Mouse (Mus musculus) MEL (cell line): Measurements from ENCODE around the gene Zfp68. TPM values are rescaled to one million over a fixed set of nuclear protein-coding genes. Genes with fewer than 3 reads are reported as not detected.

Source experiments
- DNase-seq: peaks from one replicate; pipeline ENCODE4 v3.0.0; 2011; ENCODE audit warnings: low read depth, low spot score
- H3K27ac ChIP-seq: 2 replicates; pipeline ENCODE4 v1.5.1; 2012; ENCODE audit warnings: low read depth, mild to moderate bottlenecking, control low read depth, low read length, moderate library complexity; ENCODE audit not compliant: control insufficient read depth
- H3K27me3 ChIP-seq, 2 experiments: fragments of 150-350 bp in 1 of 2; sonication (generic) in 1 of 2; 2 replicates each; pipeline ENCODE4 v1.6.1; 2012; ENCODE audit warnings: low read length in 2 of 2, mild to moderate bottlenecking in 2 of 2, improper control_type of control experiment in 1 of 2, moderate library complexity in 1 of 2; ENCODE audit not compliant: insufficient read depth in 2 of 2, control insufficient read depth in 1 of 2
- H3K36me3 ChIP-seq, 2 experiments: 2 replicates each; pipeline ENCODE4 v1.6.1; 2012 to 2014; ENCODE audit warnings: low read length in 2 of 2, improper control_type of control experiment in 1 of 2, inconsistent platforms in 1 of 2, mild to moderate bottlenecking in 1 of 2; ENCODE audit not compliant: insufficient read depth in 2 of 2, control insufficient read depth in 1 of 2
- H3K4me1 ChIP-seq, 2 experiments: fragments of 150-350 bp in 1 of 2; sonication (generic) in 1 of 2; 2 replicates each; pipeline ENCODE4 v1.6.1; 2012; ENCODE audit warnings: low read length in 2 of 2, improper control_type of control experiment in 1 of 2, mild to moderate bottlenecking in 1 of 2; ENCODE audit not compliant: insufficient read depth in 2 of 2, control insufficient read depth in 1 of 2
- H3K4me3 ChIP-seq, 2 experiments: fragments of 150-350 bp in 1 of 2; sonication (generic) in 1 of 2; 2 replicates each; pipeline ENCODE4 v1.5.1; 2012; ENCODE audit warnings: low read depth in 2 of 2, low read length in 2 of 2, mild to moderate bottlenecking in 2 of 2, moderate library complexity in 2 of 2, control low read depth in 1 of 2, improper control_type of control experiment in 1 of 2; ENCODE audit not compliant: control insufficient read depth in 1 of 2, insufficient read depth in 1 of 2
- H3K79me2 ChIP-seq: 2 replicates; pipeline ENCODE4 v1.6.1; 2012; ENCODE audit warnings: mild to moderate bottlenecking, low read length, moderate library complexity; ENCODE audit not compliant: control insufficient read depth, poor library complexity, insufficient read depth
- H3K9ac ChIP-seq: 2 replicates; pipeline ENCODE4 v1.6.1; 2012; ENCODE audit warnings: low read depth, mild to moderate bottlenecking, control low read depth, low read length, moderate library complexity; ENCODE audit not compliant: control insufficient read depth, poor library complexity, severe bottlenecking
- H3K9me3 ChIP-seq: fragments of 150-350 bp; sonication (generic); replicated peaks from 2 replicates; pipeline ENCODE4 v1.6.1; 2012; ENCODE audit warnings: mild to moderate bottlenecking, low read length, improper control_type of control experiment, moderate library complexity; ENCODE audit not compliant: insufficient read depth
- BHLHE40 ChIP-seq: IDR thresholded peaks from 2 replicates; pipeline ENCODE4 v1.6.1; 2012; ENCODE audit warnings: low read depth, mild to moderate bottlenecking, inconsistent platforms, low read length, improper control_type of control experiment, borderline replicate concordance
- CHD1 ChIP-seq: IDR thresholded peaks from 2 replicates; pipeline ENCODE4 v1.6.1; 2012; ENCODE audit warnings: low read depth, mild to moderate bottlenecking, inconsistent platforms, low read length, improper control_type of control experiment
- CTCF ChIP-seq, 3 experiments: IDR thresholded peaks in 2 of 3; conservative IDR thresholded peaks in 1 of 3; 2 replicates each; pipeline ENCODE4 v1.5.1; 2011 to 2012; ENCODE audit warnings: low read length in 3 of 3, low read depth in 2 of 3, mild to moderate bottlenecking in 2 of 3, improper control_type of control experiment in 1 of 3, inconsistent platforms in 1 of 3, mixed read lengths in 1 of 3, moderate library complexity in 1 of 3; ENCODE audit not compliant: control insufficient read depth in 1 of 3, insufficient read depth in 1 of 3, poor library complexity in 1 of 3, severe bottlenecking in 1 of 3
- E2F4 ChIP-seq: IDR thresholded peaks from 2 replicates; pipeline ENCODE4 v1.6.1; 2011; ENCODE audit warnings: low read depth, low read length, improper control_type of control experiment, borderline replicate concordance
- ELF1 ChIP-seq: IDR thresholded peaks from 2 replicates; pipeline ENCODE4 v1.6.1; 2014; ENCODE audit warnings: low read depth, mild to moderate bottlenecking, inconsistent platforms, low read length, improper control_type of control experiment, moderate library complexity
- EP300 ChIP-seq, 2 experiments: IDR thresholded peaks; 2 replicates each; pipeline ENCODE4 v1.6.1; 2011; ENCODE audit warnings: improper control_type of control experiment in 2 of 2, low read length in 2 of 2, low read depth in 1 of 2, mild to moderate bottlenecking in 1 of 2
- ETS1 ChIP-seq: IDR thresholded peaks from 2 replicates; pipeline ENCODE4 v1.6.1; 2012; ENCODE audit warnings: low read depth, mild to moderate bottlenecking, inconsistent platforms, low read length, improper control_type of control experiment, moderate library complexity
- GABPA ChIP-seq: IDR thresholded peaks from 2 replicates; pipeline ENCODE4 v1.6.1; 2012; ENCODE audit warnings: low read depth, mild to moderate bottlenecking, inconsistent platforms, low read length, improper control_type of control experiment, moderate library complexity
- GATA1 ChIP-seq: IDR thresholded peaks from 2 replicates; pipeline ENCODE4 v1.6.1; 2011; ENCODE audit warnings: low read depth, low read length, improper control_type of control experiment
- KAT2A ChIP-seq: conservative IDR thresholded peaks from 2 replicates; pipeline ENCODE4 v1.6.1; 2012; ENCODE audit warnings: low read depth, low read length, improper control_type of control experiment, inconsistent platforms
- MAFK ChIP-seq: IDR thresholded peaks from 2 replicates; pipeline ENCODE4 v1.6.1; 2011; ENCODE audit warnings: low read depth, mild to moderate bottlenecking, low read length, improper control_type of control experiment, borderline replicate concordance
- MAZ ChIP-seq: IDR thresholded peaks from 2 replicates; pipeline ENCODE4 v1.6.1; 2012; ENCODE audit warnings: low read depth, mild to moderate bottlenecking, inconsistent platforms, low read length, improper control_type of control experiment
- MXI1 ChIP-seq: IDR thresholded peaks from 2 replicates; pipeline ENCODE4 v1.6.1; 2011; ENCODE audit warnings: mild to moderate bottlenecking, low read depth, low read length, improper control_type of control experiment
- MYB ChIP-seq: IDR thresholded peaks from 2 replicates; pipeline ENCODE4 v1.6.1; 2011; ENCODE audit warnings: mild to moderate bottlenecking, low read depth, low read length, improper control_type of control experiment
- MYC ChIP-seq: IDR thresholded peaks from 2 replicates; pipeline ENCODE4 v1.6.1; 2011; ENCODE audit warnings: low read depth, mild to moderate bottlenecking, low read length, improper control_type of control experiment, moderate library complexity
- NRF1 ChIP-seq: IDR thresholded peaks from 2 replicates; pipeline ENCODE4 v1.6.1; 2014; ENCODE audit warnings: low read depth, mild to moderate bottlenecking, inconsistent platforms, low read length, improper control_type of control experiment, moderate library complexity; ENCODE audit not compliant: poor library complexity, insufficient read depth, severe bottlenecking
- POLR2A ChIP-seq, 2 experiments: IDR thresholded peaks; 2 replicates each; pipeline ENCODE4 v1.6.1; 2011 to 2012; ENCODE audit warnings: low read length in 2 of 2, mild to moderate bottlenecking in 2 of 2, control low read depth in 1 of 2, improper control_type of control experiment in 1 of 2, low read depth in 1 of 2, moderate library complexity in 1 of 2; ENCODE audit not compliant: control insufficient read depth in 1 of 2, insufficient read depth in 1 of 2, poor library complexity in 1 of 2
- POLR2AphosphoS2 ChIP-seq: IDR thresholded peaks from 2 replicates; pipeline ENCODE4 v1.6.1; 2011; ENCODE audit warnings: low read length, improper control_type of control experiment
- POLR2AphosphoS5 ChIP-seq: IDR thresholded peaks from 2 replicates; pipeline ENCODE4 v1.6.1; 2012; ENCODE audit warnings: low read depth, borderline replicate concordance, mild to moderate bottlenecking, inconsistent platforms, low read length, moderate library complexity, mixed read lengths
- RAD21 ChIP-seq: IDR thresholded peaks from 2 replicates; pipeline ENCODE4 v1.6.1; 2011; ENCODE audit warnings: mild to moderate bottlenecking, low read depth, low read length, improper control_type of control experiment
- RCOR1 ChIP-seq: IDR thresholded peaks from 2 replicates; pipeline ENCODE4 v1.6.1; 2012; ENCODE audit warnings: low read depth, mild to moderate bottlenecking, inconsistent platforms, low read length, improper control_type of control experiment
- SIN3A ChIP-seq: IDR thresholded peaks from 2 replicates; pipeline ENCODE4 v1.6.1; 2012; ENCODE audit warnings: low read length, improper control_type of control experiment, inconsistent platforms
- SMC3 ChIP-seq: IDR thresholded peaks from 2 replicates; pipeline ENCODE4 v1.6.1; 2011; ENCODE audit warnings: low read depth, low read length, improper control_type of control experiment
- TAL1 ChIP-seq: IDR thresholded peaks from 2 replicates; pipeline ENCODE4 v1.6.1; 2012; ENCODE audit warnings: mild to moderate bottlenecking, inconsistent platforms, low read length, moderate library complexity, mixed read lengths
- TBP ChIP-seq: IDR thresholded peaks from 2 replicates; pipeline ENCODE4 v1.8.0; 2011; ENCODE audit warnings: low read depth, low read length, improper control_type of control experiment
- TCF12 ChIP-seq: IDR thresholded peaks from 2 replicates; pipeline ENCODE4 v1.6.1; 2014; ENCODE audit warnings: low read depth, mild to moderate bottlenecking, inconsistent platforms, low read length, improper control_type of control experiment, moderate library complexity
- UBTF ChIP-seq: IDR thresholded peaks from 2 replicates; pipeline ENCODE4 v1.6.1; 2012; ENCODE audit warnings: low read depth, mild to moderate bottlenecking, inconsistent platforms, low read length, improper control_type of control experiment, moderate library complexity, borderline replicate concordance; ENCODE audit not compliant: insufficient read depth
- USF1 ChIP-seq: IDR thresholded peaks from 2 replicates; pipeline ENCODE4 v1.6.1; 2014; ENCODE audit warnings: low read depth, mild to moderate bottlenecking, inconsistent platforms, low read length, improper control_type of control experiment, moderate library complexity
- USF2 ChIP-seq, 2 experiments: IDR thresholded peaks; 2 replicates each; pipeline ENCODE4 v1.6.1; 2011 to 2012; ENCODE audit warnings: improper control_type of control experiment in 2 of 2, low read length in 2 of 2, borderline replicate concordance in 1 of 2, inconsistent platforms in 1 of 2, low read depth in 1 of 2, mild to moderate bottlenecking in 1 of 2; ENCODE audit not compliant: insufficient read depth in 1 of 2
- ZC3H11A ChIP-seq: IDR thresholded peaks from 2 replicates; pipeline ENCODE4 v1.6.1; 2012; ENCODE audit warnings: low read depth, mild to moderate bottlenecking, inconsistent platforms, low read length, improper control_type of control experiment
- ZKSCAN1 ChIP-seq: IDR thresholded peaks from 2 replicates; pipeline ENCODE4 v1.6.1; 2012; ENCODE audit warnings: low read depth, mild to moderate bottlenecking, inconsistent platforms, low read length, improper control_type of control experiment, moderate library complexity
- ZMIZ1 ChIP-seq: IDR thresholded peaks from 2 replicates; pipeline ENCODE4 v1.6.1; 2012; ENCODE audit warnings: low read depth, mild to moderate bottlenecking, inconsistent platforms, low read length, improper control_type of control experiment, moderate library complexity
- ZNF384 ChIP-seq: IDR thresholded peaks from 2 replicates; pipeline ENCODE4 v1.6.1; 2012; ENCODE audit warnings: low read depth, mild to moderate bottlenecking, inconsistent platforms, low read length, improper control_type of control experiment
- polyA plus RNA-seq, 2 experiments: library from polyadenylated mRNA; stranded (reverse) in 1 of 2; unstranded in 1 of 2; fragments of >175 nt in 1 of 2; fragments of >200 nt in 1 of 2; gene quantifications; 2 replicates each; pipeline versions ENCODE4 v1.2.1 to v1.2.4; 2012; ENCODE audit warnings: low replicate concordance in 2 of 2, low read depth in 1 of 2; ENCODE audit not compliant: insufficient read length in 2 of 2, insufficient read depth in 1 of 2, missing spikeins in 1 of 2
- total RNA-seq: library from RNA; depleted of rRNA; stranded (reverse); fragments of 300-350 nt; gene quantifications from 2 replicates; pipeline ENCODE4 v1.2.3, GENCODE M21; 2012; rRNA removed

Zfp68 gene
- total RNA-seq (13.3 and 15.8 TPM in 2 replicates), polyA plus RNA-seq (10 to 100 TPM in 1 of 2 experiments, not detected in 1; 18.1 TPM)

GRCm38 (mm10) chr5:138619211-138620128, at the start of gene Zfp68:
TSS of gene Zfp68 (minus strand) at chr5:138619761.
- peaks cover 7 to 10% of the 10 kb centered on the region in 2 experiments for H3K36me3 ChIP-seq
- H3K4me1 ChIP-seq: peaks cover 2 to 8% of the 10 kb centered on the region in 2 experiments; a peak in 2 of 4 replicates
- H3K27ac ChIP-seq: peak within 1 kb of the TSS; percentile 66
- peak within 1 kb of the TSS; percentile 76 to 87 for H3K4me3 ChIP-seq
- peak within 1 kb of the TSS; percentile 85 for H3K9ac ChIP-seq
- DNase-seq: peak; percentile 97
- H3K9me3 ChIP-seq: no peaks in the 10 kb centered on the region; the same call in 1 of the 2 replicates
- peaks cover 8% of the 10 kb centered on the region for H3K79me2 ChIP-seq
- no peaks in the 10 kb centered on the region for H3K27me3 ChIP-seq
- no peak for TF ChIP-seq ZC3H11A
- peak; percentile 60 for TF ChIP-seq USF1
- no peak for TF ChIP-seq ZKSCAN1
- no peak; the same call in 1 of the 2 replicates for TF ChIP-seq E2F4
- no peak for TF ChIP-seq MAZ
- TF ChIP-seq CTCF (IDR thresholded peaks at IDR 0.05 in 2 of 3, conservative IDR thresholded peaks at IDR 0.05 in 1 of 3; ENCODE audit: control insufficient read depth in 1 of 3, insufficient read depth in 1 of 3, low read depth in 2 of 3, low read length in 3 of 3, poor library complexity in 1 of 3, severe bottlenecking in 1 of 3): peak in 2 of 3 experiments; percentile 32 to 44; a peak in 4 of 6 replicates
- TF ChIP-seq GABPA: no peak
- TF ChIP-seq TAL1: no peak
- 0 out of 2 replicates have a peak, but pooled peaks have one; percentile 67 for TF ChIP-seq ZMIZ1
- peak; percentile 54 for TF ChIP-seq TBP
- no peak for TF ChIP-seq GATA1
- TF ChIP-seq MYC: 0 out of 2 replicates have a peak, but pooled peaks have one; percentile 24
- no peak for TF ChIP-seq ZNF384
- TF ChIP-seq MYB: no peak
- peak; percentile 78 for TF ChIP-seq NRF1
- no peak; the same call in 1 of the 2 replicates for TF ChIP-seq POLR2AphosphoS2
- TF ChIP-seq ETS1: 0 out of 2 replicates have a peak, but pooled peaks have one; percentile 17
- peak; percentile 15; the same call in 1 of the 2 replicates for TF ChIP-seq KAT2A
- TF ChIP-seq TCF12: no peak; the same call in 1 of the 2 replicates
- no peak for TF ChIP-seq EP300 (IDR thresholded peaks at IDR 0.05; ENCODE audit: low read depth in 1 of 2, low read length in 2 of 2)
- TF ChIP-seq SIN3A: peak; percentile 91
- no peak for TF ChIP-seq USF2 (IDR thresholded peaks at IDR 0.05; ENCODE audit: borderline replicate concordance in 1 of 2, insufficient read depth in 1 of 2, low read depth in 1 of 2, low read length in 2 of 2)
- TF ChIP-seq BHLHE40: no peak
- TF ChIP-seq SMC3: no peak
- peak; percentile 15; the same call in 1 of the 2 replicates for TF ChIP-seq RCOR1
- TF ChIP-seq RAD21: peak; percentile 14
- TF ChIP-seq ELF1: no peak
- TF ChIP-seq CHD1: no peak
- no peak for TF ChIP-seq POLR2AphosphoS5
- TF ChIP-seq UBTF: 0 out of 2 replicates have a peak, but pooled peaks have one; percentile 56
- TF ChIP-seq POLR2A (IDR thresholded peaks at IDR 0.05; ENCODE audit: control insufficient read depth in 1 of 2, insufficient read depth in 1 of 2, low read depth in 1 of 2, low read length in 2 of 2, poor library complexity in 1 of 2): peak; percentile 47 to 82
- TF ChIP-seq MAFK: no peak
- TF ChIP-seq MXI1: peak; percentile 61; the same call in 1 of the 2 replicates
